Mouse (Mus musculus): ENCODE results near the gene Sphk1.

- TF ChIP-seq CTCF (IDR thresholded peaks at IDR 0.05; ENCODE audit: control insufficient read depth, insufficient read depth, insufficient replicate concordance, low read depth, low read length), result peak; percentile 18; the same call in 1 of the 2 replicates
- TF ChIP-seq POLR2A (IDR thresholded peaks at IDR 0.05; ENCODE audit: control insufficient read depth, low read depth, low read length), result no peak
These were observed 29.5 kb upstream of the Sphk1 start for GRCm38 (mm10) chr11:116501005-116501746.

Data from testis, adult 2 months (tissue).